Mouse (Mus musculus) stomach, embryonic 15.5 days (tissue): ENCODE measurements around the gene Wfdc15b. TPM values are rescaled to one million over a fixed set of nuclear protein-coding genes. Genes with fewer than 3 reads are reported as not detected.
"Not testable (repeated sequence)": the region's sequence is repeated elsewhere in the genome, so short reads cannot be mapped to it uniquely, and the experiment has no call there.

Experiments used
- ATAC-seq: fragments of 200-750 bp; cut with Nextera tagmentation; 2 replicates; pipeline ENCODE4 v1.8.0; 2017; ENCODE audit warnings: low read depth, moderate number of reproducible peaks, moderate TSS enrichment; ENCODE audit not compliant: insufficient read depth, low FRiP score
- H3K27ac ChIP-seq: fragments of 300-500 bp; sonication (generic); 2 replicates; pipeline ENCODE4 v1.5.1; 2015; ENCODE audit warnings: mild to moderate bottlenecking, inconsistent platforms
- H3K27me3 ChIP-seq: fragments of 300-500 bp; sonication (generic); replicated peaks from 2 replicates; pipeline ENCODE4 v1.6.1; 2015; ENCODE audit warnings: inconsistent platforms
- H3K36me3 ChIP-seq: fragments of 300-500 bp; sonication (generic); 2 replicates; pipeline ENCODE4 v1.6.1; 2015; ENCODE audit warnings: inconsistent platforms
- H3K4me1 ChIP-seq: fragments of 300-500 bp; sonication (generic); 2 replicates; pipeline ENCODE4 v1.6.1; 2015; ENCODE audit warnings: inconsistent platforms
- H3K4me2 ChIP-seq: fragments of 300-500 bp; sonication (generic); 2 replicates; pipeline ENCODE4 v1.6.1; 2015; ENCODE audit warnings: mild to moderate bottlenecking, inconsistent platforms
- H3K4me3 ChIP-seq: fragments of 300-500 bp; sonication (generic); replicated peaks from 2 replicates; pipeline ENCODE4 v1.5.1; 2015; ENCODE audit warnings: inconsistent platforms
- H3K9ac ChIP-seq: fragments of 300-500 bp; sonication (generic); 2 replicates; pipeline ENCODE4 v1.6.1; 2015; ENCODE audit warnings: inconsistent platforms
- H3K9me3 ChIP-seq: fragments of 300-500 bp; sonication (generic); 2 replicates; pipeline ENCODE4 v1.6.1; 2016; ENCODE audit warnings: inconsistent platforms
- WGBS: fragments of 180-500 bp; shearing (Covaris S2); methylation state at CpG from one replicate; pipeline ENCODE4 v1.1.7; 2015; 5-methylcytosine and 5-hydroxymethylcytosine counted together
- polyA plus RNA-seq: library from polyadenylated mRNA; unstranded; fragments of >200 nt; fragmentation: Nextera tagmentation; extraction: Ambion mirVana; gene quantifications from 2 replicates; pipeline ENCODE4 v1.2.1, GENCODE M21; 2015

Wfdc15b gene
- 50.4 and 55.9 TPM in 2 replicates for polyA plus RNA-seq

DNA sequence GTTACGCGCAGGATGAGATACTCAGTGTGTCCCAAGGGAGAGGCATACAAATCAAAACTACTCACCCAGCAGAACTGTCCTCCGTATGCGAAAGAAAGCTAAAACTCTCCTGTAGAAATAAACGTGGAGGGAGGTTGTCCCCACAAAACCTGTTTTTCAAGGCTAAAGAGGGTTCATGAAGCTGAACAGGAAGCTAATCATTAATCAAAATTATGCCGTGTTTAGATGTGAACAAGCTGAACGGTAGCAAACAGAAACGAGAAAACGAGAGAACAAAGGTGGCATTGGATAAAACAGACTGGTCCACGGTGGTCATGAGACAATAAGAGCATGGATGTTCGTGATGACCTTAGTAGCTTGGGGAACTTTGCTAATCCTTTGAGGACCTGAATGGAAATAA, at the start of gene Wfdc15b:
Gene Wfdc15b (minus strand): TSS at position 139 of the 400 bp plus-strand sequence.
- 34% methylated on average over 11 of the region's 11 CpGs for WGBS
- no peaks in the 10 kb centered on the region for H3K27me3 ChIP-seq
- no peaks in the 10 kb centered on the region for H3K36me3 ChIP-seq
- H3K4me3 ChIP-seq: peak within 1 kb of the TSS; percentile 20; the same call in 1 of the 2 replicates
- H3K9ac ChIP-seq: no peak within 1 kb of the TSS
- H3K27ac ChIP-seq: peak within 1 kb of the TSS; percentile 4; the same call in 1 of the 2 replicates
- peak within 1 kb of the TSS; percentile 27 for H3K4me2 ChIP-seq
- H3K9me3 ChIP-seq: no peaks in the 10 kb centered on the region
- no peak for ATAC-seq
- no peaks in the 10 kb centered on the region for H3K4me1 ChIP-seq

DNA sequence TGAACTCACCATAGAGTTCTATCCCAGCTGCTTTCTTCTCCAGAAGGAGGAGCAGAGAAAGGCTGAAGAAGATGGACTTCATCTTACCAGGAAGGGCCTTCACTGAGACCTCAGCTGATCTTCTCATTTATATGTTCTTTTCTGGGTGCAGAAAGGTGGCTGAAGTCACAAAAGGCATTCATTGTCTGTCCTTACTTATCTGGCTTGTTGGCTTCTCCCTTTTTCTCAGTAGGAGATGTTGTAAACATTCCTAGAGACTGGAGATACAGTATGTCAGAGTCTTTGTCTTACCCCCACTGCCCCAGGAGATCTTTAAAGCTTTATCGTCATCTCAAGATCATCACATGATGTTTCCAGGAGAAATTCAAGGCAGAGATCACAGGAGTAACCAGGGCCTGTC, 35.1 kb upstream of the Wfdc15b start, which contains the start of gene Svs3b:
Gene Svs3b (minus strand): TSS at position 101 of the 400 bp plus-strand sequence.
- not testable (repeated sequence) for H3K9me3 ChIP-seq, H3K4me3 ChIP-seq, H3K4me1 ChIP-seq, H3K9ac ChIP-seq, ATAC-seq, H3K36me3 ChIP-seq, H3K27me3 ChIP-seq, H3K4me2 ChIP-seq, H3K27ac ChIP-seq
- WGBS: 69% methylated on average over 1 of the region's 1 CpGs

DNA sequence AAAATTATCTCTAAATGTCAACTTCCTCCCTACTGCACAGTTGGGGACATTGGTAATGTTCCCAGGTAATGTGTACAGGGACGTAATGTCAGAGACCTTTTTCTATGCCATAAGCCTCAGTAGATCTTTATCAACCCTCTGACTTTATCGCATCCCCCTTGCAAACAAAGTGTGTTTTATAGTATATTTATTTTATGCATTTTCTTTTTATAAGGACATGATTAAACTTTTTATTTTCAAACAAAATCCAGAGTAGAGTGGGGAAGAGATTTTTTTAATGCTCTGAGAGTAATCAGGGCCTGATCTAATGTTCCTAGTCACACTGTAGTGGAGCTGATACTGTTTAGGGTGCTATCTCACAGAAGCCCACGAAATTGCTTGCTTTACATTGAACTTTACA, 16.9 kb upstream of the Wfdc15b start, which contains the start of gene Svs2:
Gene Svs2 (minus strand): TSS at position 101 of the 400 bp plus-strand sequence.
- Histone ChIP-seq H3K9me3 (no peaks in the 10 kb centered on the region), H3K4me2 (no peak within 1 kb of the TSS), H3K36me3 (no peaks in the 10 kb centered on the region), H3K9ac (no peak within 1 kb of the TSS), H3K27me3 (no peaks in the 10 kb centered on the region), H3K27ac (no peak within 1 kb of the TSS), H3K4me1 (no peaks in the 10 kb centered on the region), H3K4me3 (no peak within 1 kb of the TSS)
- 77% methylated on average over 3 of the region's 3 CpGs for WGBS
- no peak for ATAC-seq

- no peak overlapping the region for H3K4me2 ChIP-seq
- 66% methylated on average over 8 of the region's 8 CpGs for WGBS
- H3K9me3 ChIP-seq: no peaks in the 10 kb centered on the region
- ATAC-seq: peak; percentile 35; the same call in 1 of the 2 replicates
- H3K27ac ChIP-seq: no peak overlapping the region
- H3K36me3 ChIP-seq: no peaks in the 10 kb centered on the region
- no peaks in the 10 kb centered on the region for H3K27me3 ChIP-seq
- H3K4me1 ChIP-seq: no peaks in the 10 kb centered on the region
- no peak overlapping the region for H3K4me3 ChIP-seq
- no peak overlapping the region for H3K9ac ChIP-seq
Observed at GRCm38 (mm10) chr2:164232671-164233070, 11.2 kb upstream of the Wfdc15b start.

- no peak for ATAC-seq
- H3K9me3 ChIP-seq: no peaks in the 10 kb centered on the region
- no peak overlapping the region for H3K4me3 ChIP-seq
- H3K9ac ChIP-seq: no peak overlapping the region
- no peak overlapping the region for H3K27ac ChIP-seq
- no peaks in the 10 kb centered on the region for H3K4me1 ChIP-seq
- no peak overlapping the region for H3K4me2 ChIP-seq
- H3K27me3 ChIP-seq: no peaks in the 10 kb centered on the region
- H3K36me3 ChIP-seq: no peaks in the 10 kb centered on the region
- WGBS: 80% methylated on average over 8 of the region's 8 CpGs
Observed at GRCm38 (mm10) chr2:164228361-164229070, 7.1 kb upstream of the Wfdc15b start.

- Histone ChIP-seq H3K4me2 (no peak overlapping the region), H3K9ac (no peak overlapping the region), H3K9me3 (no peaks in the 10 kb centered on the region), H3K4me3 (no peak overlapping the region), H3K4me1 (no peaks in the 10 kb centered on the region), H3K27ac (no peak overlapping the region), H3K36me3 (no peaks in the 10 kb centered on the region), H3K27me3 (no peaks in the 10 kb centered on the region)
- 84% methylated on average over 9 of the region's 9 CpGs for WGBS
- ATAC-seq: no peak
Observed at GRCm38 (mm10) chr2:164219295-164219694, 2.2 kb downstream of the Wfdc15b start.

- Histone ChIP-seq H3K4me3 (no peak overlapping the region), H3K9ac (no peak overlapping the region), H3K27me3 (no peaks in the 10 kb centered on the region), H3K36me3 (no peaks in the 10 kb centered on the region), H3K9me3 (no peaks in the 10 kb centered on the region), H3K4me1 (no peaks in the 10 kb centered on the region), H3K4me2 (no peak overlapping the region), H3K27ac (no peak overlapping the region)
- ATAC-seq: no peak
- 80% methylated on average over 5 of the region's 5 CpGs for WGBS
Observed at GRCm38 (mm10) chr2:164212711-164213110, 8.7 kb downstream of the Wfdc15b start.

GRCm38 (mm10) chr2:164210892-164211291, 10.6 kb downstream of the Wfdc15b start:
- Histone ChIP-seq H3K9me3 (no peaks in the 10 kb centered on the region), H3K9ac (no peak overlapping the region), H3K27me3 (no peaks in the 10 kb centered on the region), H3K36me3 (no peaks in the 10 kb centered on the region), H3K27ac (no peak overlapping the region), H3K4me3 (no peak overlapping the region), H3K4me1 (no peaks in the 10 kb centered on the region), H3K4me2 (no peak overlapping the region)
- no peak for ATAC-seq
- 82% methylated on average over 4 of the region's 4 CpGs for WGBS

DNA sequence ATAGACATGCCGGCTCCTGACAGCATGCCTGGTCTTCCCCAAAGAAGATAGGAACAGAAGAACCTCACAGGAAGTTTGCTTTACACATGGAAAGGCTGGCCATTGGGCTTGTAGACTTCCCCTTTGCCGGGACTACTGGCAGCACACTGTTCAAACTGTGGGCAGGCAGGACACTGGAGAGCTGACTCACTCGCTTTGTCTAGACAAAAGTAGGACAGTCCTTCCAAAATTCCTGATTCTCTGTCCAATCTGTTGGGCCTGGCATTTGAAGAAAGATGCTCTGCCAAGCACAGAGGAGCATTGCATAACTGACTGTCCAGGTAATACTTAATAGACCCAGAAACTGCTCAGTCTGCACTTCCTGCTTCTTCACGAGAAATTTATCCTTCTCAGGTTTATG, 14.8 kb downstream of the Wfdc15b start:
- Histone ChIP-seq H3K36me3 (no peaks in the 10 kb centered on the region), H3K27ac (no peak overlapping the region), H3K4me3 (no peak overlapping the region), H3K4me1 (no peaks in the 10 kb centered on the region), H3K9ac (no peak overlapping the region), H3K4me2 (no peak overlapping the region), H3K9me3 (no peaks in the 10 kb centered on the region), H3K27me3 (no peaks in the 10 kb centered on the region)
- WGBS: 71% methylated on average over 4 of the region's 4 CpGs
- no peak for ATAC-seq

- not testable (repeated sequence) for H3K9me3 ChIP-seq, H3K4me3 ChIP-seq, H3K27me3 ChIP-seq, H3K9ac ChIP-seq, ATAC-seq, H3K36me3 ChIP-seq, H3K27ac ChIP-seq, H3K4me2 ChIP-seq, H3K4me1 ChIP-seq
- 90% methylated on average over 10 of the region's 10 CpGs for WGBS
Observed at GRCm38 (mm10) chr2:164206011-164206410, 15.4 kb downstream of the Wfdc15b start.

- H3K4me3 ChIP-seq: no peak within 1 kb of the TSS
- no peak within 1 kb of the TSS for H3K9ac ChIP-seq
- H3K27ac ChIP-seq: no peak within 1 kb of the TSS
- no peaks in the 10 kb centered on the region for H3K36me3 ChIP-seq
- no peaks in the 10 kb centered on the region for H3K27me3 ChIP-seq
- ATAC-seq: no peak
- H3K4me1 ChIP-seq: no peaks in the 10 kb centered on the region
- no peaks in the 10 kb centered on the region for H3K9me3 ChIP-seq
- H3K4me2 ChIP-seq: no peak within 1 kb of the TSS
- WGBS: 80% methylated on average over 20 of the region's 20 CpGs
Observed at GRCm38 (mm10) chr2:164199626-164200327, 21.7 kb downstream of the Wfdc15b start, which contains the start of gene Wfdc15a. Wfdc15a (minus strand) TSS chr2:164200130.

DNA sequence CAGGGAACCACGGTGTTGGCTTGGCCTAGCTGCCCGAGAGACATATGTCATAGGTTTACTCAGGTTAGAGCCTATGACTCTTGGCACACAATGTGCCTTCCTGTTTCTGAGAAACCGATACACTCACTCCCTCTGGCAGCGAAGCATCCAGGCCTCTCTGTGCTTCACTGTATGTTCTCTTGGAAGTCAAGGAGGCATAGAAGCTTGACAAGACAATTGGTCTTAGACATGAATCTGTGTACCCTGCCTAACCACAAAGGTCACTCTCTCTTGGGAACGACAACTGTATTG, 24.8 kb downstream of the Wfdc15b start:
- Histone ChIP-seq H3K4me2 (no peak overlapping the region), H3K36me3 (no peaks in the 10 kb centered on the region), H3K9ac (no peak overlapping the region), H3K27me3 (no peaks in the 10 kb centered on the region), H3K4me1 (no peaks in the 10 kb centered on the region), H3K4me3 (no peak overlapping the region), H3K27ac (no peak overlapping the region), H3K9me3 (no peaks in the 10 kb centered on the region)
- no peak for ATAC-seq
- WGBS: 71% methylated on average over 5 of the region's 5 CpGs
